Mouse (Mus musculus): ENCODE measurements around the gene Pgbd5. TPM values are rescaled to one million over a fixed set of nuclear protein-coding genes. Genes with fewer than 3 reads are reported as not detected.
"Not testable (repeated sequence)": the region's sequence is repeated elsewhere in the genome, so short reads cannot be mapped to it uniquely, and the experiment has no call there.

The Pgbd5 gene
- polyA plus RNA-seq, 1 experiment from 2014 or later: 2.2 TPM

DNA sequence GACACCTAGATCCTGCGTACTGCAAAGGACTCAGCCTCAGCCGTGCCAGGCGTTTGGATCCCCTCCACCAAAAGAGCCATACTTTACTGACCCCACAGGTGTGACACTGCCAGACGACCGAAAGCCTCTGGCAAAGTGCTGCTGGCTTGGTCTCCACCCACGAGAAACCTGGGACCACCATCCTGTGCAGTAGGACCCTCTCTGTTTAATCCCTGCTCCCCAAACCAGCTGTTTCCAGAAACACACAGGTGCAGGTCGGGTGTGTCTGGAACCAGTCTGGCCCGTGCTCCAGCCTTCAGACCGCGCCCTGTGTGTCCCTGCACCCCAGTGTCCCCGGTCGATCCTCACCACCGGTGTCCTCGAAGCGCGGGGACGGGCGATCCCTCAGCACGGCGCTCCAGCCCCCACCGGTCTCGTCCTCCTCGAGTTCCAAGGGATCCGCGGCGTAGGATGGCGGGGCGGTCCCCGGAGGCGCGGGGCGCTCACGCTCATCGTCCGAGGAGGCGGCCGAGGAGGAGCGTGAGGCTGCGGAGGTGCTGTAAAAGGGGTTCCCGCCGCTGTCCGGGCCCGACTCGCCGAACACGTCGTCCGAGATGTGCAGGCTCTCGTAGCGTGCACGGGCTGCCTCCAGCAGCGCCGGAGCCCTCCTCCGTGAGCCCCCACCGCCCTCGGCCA is 5.9 kb downstream of the Pgbd5 start:
- H3K27me3 ChIP-seq (ENCODE audit: insufficient read depth, low read length): peaks cover 21% of the 10 kb centered on the region
- peak; percentile 17 for DNase-seq
- ATAC-seq (ENCODE audit: insufficient read depth): peak; percentile 51

DNA sequence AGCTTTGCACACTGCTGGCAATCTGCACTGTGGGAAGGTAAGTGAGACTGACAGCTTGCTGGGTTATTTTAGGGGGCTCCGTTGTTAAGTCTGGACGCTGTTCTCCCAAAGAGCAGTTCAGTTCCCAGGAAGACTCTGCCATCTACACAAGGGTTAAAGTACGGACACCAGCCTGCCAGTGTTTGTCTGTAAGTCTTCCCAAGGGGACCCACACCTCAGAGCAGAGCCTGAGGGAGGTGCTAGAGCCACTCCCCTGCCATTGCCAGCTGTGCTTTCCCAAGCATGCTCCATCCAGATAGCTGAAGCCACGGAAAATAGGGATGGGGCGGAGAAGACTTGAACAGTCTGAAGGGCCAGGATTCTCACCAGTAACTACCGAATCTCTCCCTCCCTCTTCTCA is 8.6 kb downstream of the Pgbd5 start:
- Histone ChIP-seq H3K9me3 (ENCODE audit: low read depth, low read length) (no peaks in the 10 kb centered on the region), H3K36me3 (ENCODE audit: insufficient read depth) (no peaks in the 10 kb centered on the region), H3K27ac (ENCODE audit: low read depth) (no peak overlapping the region), H3K27me3 (ENCODE audit: insufficient read depth, low read length) (peaks cover 21% of the 10 kb centered on the region), H3K9ac (no peak overlapping the region), H3K4me3 (ENCODE audit: low read depth, low read length) (no peak overlapping the region), H3K4me2 (no peak overlapping the region), H3K4me1 (ENCODE audit: insufficient read depth) (0 out of 2 replicates have a peak, but pooled peaks cover 5% of the 10 kb centered on the region)
- DNase-seq (no peak), ATAC-seq (ENCODE audit: insufficient read depth) (no peak)
- TF ChIP-seq CTCF (IDR thresholded peaks at IDR 0.05; ENCODE audit: low read depth): no peak
- 50% methylated on average over 6 of the region's 6 CpGs for WGBS

More for the DNA sequence above, 5.9 kb downstream of the Pgbd5 start:
- H3K4me1 ChIP-seq (ENCODE audit: insufficient read depth): 0 out of 2 replicates have a peak, but pooled peaks cover 5% of the 10 kb centered on the region
- H3K4me3 ChIP-seq (ENCODE audit: low read depth, low read length): peak overlapping the region; percentile 61
- no peak overlapping the region for H3K27ac ChIP-seq (ENCODE audit: low read depth)
- no peaks in the 10 kb centered on the region for H3K9me3 ChIP-seq (ENCODE audit: low read depth, low read length)
- peak overlapping the region; percentile 56 for H3K9ac ChIP-seq
- no peak for TF ChIP-seq CTCF (IDR thresholded peaks at IDR 0.05; ENCODE audit: low read depth)
- H3K4me2 ChIP-seq: peak overlapping the region; percentile 99
- 1% methylated on average over 53 of the region's 56 CpGs for WGBS
- no peaks in the 10 kb centered on the region for H3K36me3 ChIP-seq (ENCODE audit: insufficient read depth)

DNA sequence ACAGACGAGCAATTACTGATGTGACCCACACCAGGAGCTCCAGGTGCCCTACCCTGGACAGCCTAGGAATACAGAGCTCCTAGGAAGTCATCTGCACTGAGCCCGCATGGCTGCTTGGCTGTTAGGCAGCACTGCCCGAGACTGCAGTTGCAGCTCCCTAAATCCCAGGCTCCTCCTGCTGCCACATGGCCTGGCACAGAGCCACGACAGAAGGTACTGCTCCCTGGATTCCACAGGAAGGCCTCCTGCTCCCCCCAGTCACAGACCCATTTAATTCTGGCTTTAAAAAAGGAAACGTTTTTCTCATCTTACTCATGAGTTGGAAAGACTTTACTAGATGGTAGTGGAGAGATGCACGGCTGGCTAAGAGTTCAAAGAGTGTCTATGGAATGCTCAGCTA is 10.0 kb downstream of the Pgbd5 start:
- WGBS: 33% methylated on average over 6 of the region's 6 CpGs
- ATAC-seq (ENCODE audit: insufficient read depth): no peak
- TF ChIP-seq CTCF (IDR thresholded peaks at IDR 0.05; ENCODE audit: low read depth): no peak
- Histone ChIP-seq H3K4me3 (ENCODE audit: low read depth, low read length) (no peak overlapping the region), H3K4me2 (no peak overlapping the region), H3K9ac (no peak overlapping the region), H3K9me3 (ENCODE audit: low read depth, low read length) (no peaks in the 10 kb centered on the region), H3K27me3 (ENCODE audit: insufficient read depth, low read length) (peaks cover 21% of the 10 kb centered on the region), H3K36me3 (ENCODE audit: insufficient read depth) (no peaks in the 10 kb centered on the region), H3K27ac (ENCODE audit: low read depth) (no peak overlapping the region), H3K4me1 (ENCODE audit: insufficient read depth) (0 out of 2 replicates have a peak, but pooled peaks cover 5% of the 10 kb centered on the region)
- DNase-seq: no peak

DNA sequence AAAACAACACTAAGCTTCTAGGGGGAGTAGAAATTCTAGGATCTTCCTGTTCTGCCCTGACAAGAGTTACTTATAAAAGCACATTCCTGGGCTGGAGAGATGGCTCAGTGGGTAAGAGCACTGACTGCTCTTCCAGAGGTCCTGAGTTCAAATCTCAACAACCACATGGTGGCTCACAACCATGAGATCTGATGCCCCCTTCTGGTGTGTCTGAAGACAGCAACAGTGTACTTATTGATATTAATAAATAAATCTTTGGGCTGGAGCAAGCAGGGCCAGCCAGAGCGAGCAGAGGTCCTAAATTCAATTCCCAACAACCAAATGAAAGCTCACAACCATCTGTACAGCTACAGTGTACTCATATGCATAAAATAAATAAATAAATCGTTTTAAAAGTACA is 10.7 kb downstream of the Pgbd5 start:
- not testable (repeated sequence) for H3K4me1 ChIP-seq (ENCODE audit: insufficient read depth); H3K36me3 ChIP-seq (ENCODE audit: insufficient read depth); H3K27ac ChIP-seq (ENCODE audit: low read depth); DNase-seq; ATAC-seq (ENCODE audit: insufficient read depth); H3K9ac ChIP-seq; H3K4me2 ChIP-seq; H3K4me3 ChIP-seq (ENCODE audit: low read depth, low read length); H3K9me3 ChIP-seq (ENCODE audit: low read depth, low read length)
- peaks cover 19% of the 10 kb centered on the region for H3K27me3 ChIP-seq (ENCODE audit: insufficient read depth, low read length)
- WGBS: 45% methylated on average over 2 of the region's 2 CpGs

DNA sequence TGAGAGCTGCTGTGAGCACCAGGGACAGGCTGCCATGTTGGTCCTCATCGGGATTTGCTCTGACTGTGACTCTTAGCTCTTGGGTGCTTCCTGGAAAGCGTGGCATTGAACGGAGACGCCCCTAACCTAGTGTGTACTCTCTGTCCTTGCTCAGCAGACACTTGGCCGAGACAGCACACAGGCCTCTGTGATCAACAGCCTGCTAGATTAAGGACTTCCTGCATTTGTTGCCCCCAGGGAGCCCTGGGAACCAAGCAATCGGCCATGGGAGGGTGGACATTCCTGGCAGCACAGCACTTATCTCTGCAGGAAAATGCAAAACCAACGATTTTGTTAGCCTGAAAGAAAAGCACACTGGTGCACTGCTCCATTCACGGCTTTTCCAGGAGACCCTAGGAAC is 18.0 kb downstream of the Pgbd5 start:
- Histone ChIP-seq H3K27ac (ENCODE audit: low read depth) (no peak overlapping the region), H3K4me1 (ENCODE audit: insufficient read depth) (peaks cover 4% of the 10 kb centered on the region; the same call in 1 of the 2 replicates), H3K9me3 (ENCODE audit: low read depth, low read length) (no peaks in the 10 kb centered on the region), H3K27me3 (ENCODE audit: insufficient read depth, low read length) (no peaks in the 10 kb centered on the region), H3K36me3 (ENCODE audit: insufficient read depth) (no peaks in the 10 kb centered on the region), H3K9ac (no peak overlapping the region), H3K4me2 (0 out of 2 replicates have a peak overlapping the region, but pooled peaks have one; percentile 15), H3K4me3 (ENCODE audit: low read depth, low read length) (no peak overlapping the region)
- no peak for TF ChIP-seq CTCF (IDR thresholded peaks at IDR 0.05; ENCODE audit: low read depth)
- WGBS: 11% methylated on average over 8 of the region's 8 CpGs
- DNase-seq: peak; percentile 47
- ATAC-seq (ENCODE audit: insufficient read depth): 0 out of 2 replicates have a peak, but pooled peaks have one; percentile 31

DNA sequence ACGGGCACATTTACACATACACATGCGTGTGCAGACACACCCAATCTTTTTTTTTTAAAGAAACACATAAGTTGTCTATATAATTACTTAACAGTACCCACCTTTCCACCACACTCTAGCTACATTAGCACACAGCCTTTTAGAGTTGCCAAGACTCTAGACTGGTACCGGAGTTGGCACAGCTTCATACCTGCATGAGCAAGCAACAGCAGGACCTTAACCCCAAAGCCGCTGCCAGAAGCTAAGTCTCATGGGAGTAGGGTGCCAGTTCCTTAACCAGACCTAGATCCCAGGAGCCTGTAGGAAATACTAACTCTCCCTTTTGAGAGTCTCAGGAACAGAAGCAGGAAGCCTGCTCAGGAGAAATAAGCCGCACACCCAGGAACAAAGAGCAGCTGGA is 20.5 kb downstream of the Pgbd5 start:
- WGBS: 93% methylated on average over 5 of the region's 5 CpGs
- Histone ChIP-seq H3K4me2 (no peak overlapping the region), H3K27ac (ENCODE audit: low read depth) (no peak overlapping the region), H3K4me1 (ENCODE audit: insufficient read depth) (peaks cover 4% of the 10 kb centered on the region; the same call in 1 of the 2 replicates), H3K36me3 (ENCODE audit: insufficient read depth) (no peaks in the 10 kb centered on the region), H3K9ac (no peak overlapping the region), H3K4me3 (ENCODE audit: low read depth, low read length) (no peak overlapping the region), H3K27me3 (ENCODE audit: insufficient read depth, low read length) (no peaks in the 10 kb centered on the region), H3K9me3 (ENCODE audit: low read depth, low read length) (no peaks in the 10 kb centered on the region)
- ATAC-seq (ENCODE audit: insufficient read depth) (no peak), DNase-seq (no peak)
- TF ChIP-seq CTCF (IDR thresholded peaks at IDR 0.05; ENCODE audit: low read depth): no peak

DNA sequence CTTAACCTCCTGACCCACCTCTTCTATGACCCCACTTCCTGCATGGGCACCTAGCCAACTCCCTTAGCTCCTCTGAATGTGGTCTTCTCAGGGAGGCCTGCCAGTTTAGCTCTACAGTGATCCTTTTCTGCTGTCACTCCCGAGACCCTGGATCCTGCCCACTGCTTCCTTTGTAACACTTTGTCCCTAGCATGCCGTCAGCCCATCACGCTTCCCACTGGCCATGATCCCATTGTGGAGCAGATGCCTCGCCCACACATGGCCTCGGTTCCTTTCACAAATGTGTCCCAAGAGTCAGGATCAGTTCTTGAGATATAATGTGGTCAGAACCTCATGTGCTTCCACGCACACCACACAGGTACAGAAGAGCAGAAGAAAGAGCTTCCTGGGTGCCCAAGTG is 21.3 kb downstream of the Pgbd5 start:
- H3K4me2 ChIP-seq: no peak overlapping the region
- no peak overlapping the region for H3K4me3 ChIP-seq (ENCODE audit: low read depth, low read length)
- H3K27ac ChIP-seq (ENCODE audit: low read depth): no peak overlapping the region
- no peak for TF ChIP-seq CTCF (IDR thresholded peaks at IDR 0.05; ENCODE audit: low read depth)
- no peaks in the 10 kb centered on the region for H3K27me3 ChIP-seq (ENCODE audit: insufficient read depth, low read length)
- DNase-seq: peak; percentile 28
- H3K36me3 ChIP-seq (ENCODE audit: insufficient read depth): no peaks in the 10 kb centered on the region
- no peak for ATAC-seq (ENCODE audit: insufficient read depth)
- peaks cover 4% of the 10 kb centered on the region; the same call in 1 of the 2 replicates for H3K4me1 ChIP-seq (ENCODE audit: insufficient read depth)
- WGBS: 63% methylated on average over 6 of the region's 6 CpGs
- H3K9me3 ChIP-seq (ENCODE audit: low read depth, low read length): no peaks in the 10 kb centered on the region
- H3K9ac ChIP-seq: no peak overlapping the region
